Mouse (Mus musculus) testis, adult 10 weeks (tissue): ENCODE data around the gene Gm3526. TPM values are rescaled to one million over a fixed set of nuclear protein-coding genes. Genes with fewer than 3 reads are reported as not detected.

ENCODE experiments used
- polyA plus RNA-seq: library from polyadenylated mRNA; stranded (reverse); fragments of 350-450 nt; fragmentation: Illumina TruSeq; extraction: RNeasy Lipid Tissue Mini Kit (QIAGEN cat#74804); gene quantifications from one replicate; pipeline ENCODE4 v1.2.3, GENCODE M21; 2014; ENCODE audit warnings: low read depth, low replicate concordance

Gene Gm3526
- 2.9 TPM for polyA plus RNA-seq

GRCm38 (mm10) chr14:5260480-5260879 lies at the start of gene Gm3526:
Gene Gm3526, minus strand, starts transcription at chr14:5260580.

Other genes with a start within 250 kb of the Gm3526 start
- not detected for gene Gm3298, start 244.7 kb downstream of the Gm3526 start, polyA plus RNA-seq
- 4.0 TPM for gene 4930555G01Rik, start 210.0 kb downstream of the Gm3526 start, polyA plus RNA-seq
- gene Gm8281, start 189.5 kb downstream of the Gm3526 start, polyA plus RNA-seq: 4.1 TPM
- gene Gm8279, start 129.1 kb downstream of the Gm3526 start, polyA plus RNA-seq: 34.0 TPM
- not detected for gene Gm3317, start 96.0 kb downstream of the Gm3526 start, polyA plus RNA-seq
- 0.20 TPM for gene Gm8271, start 74.8 kb downstream of the Gm3526 start, polyA plus RNA-seq
- 4.6 TPM for gene Gm3542, start 74.3 kb upstream of the Gm3526 start, polyA plus RNA-seq
- 3.4 TPM for gene Gm3500, start 128.5 kb upstream of the Gm3526 start, polyA plus RNA-seq
- gene Gm3194, start 194.9 kb upstream of the Gm3526 start, polyA plus RNA-seq: 3.1 TPM
- 22.0 TPM for gene Gm8246, start 217.2 kb upstream of the Gm3526 start, polyA plus RNA-seq
- gene Gm3187, start 223.6 kb upstream of the Gm3526 start, polyA plus RNA-seq: not detected
- gene Gm3488, start 241.1 kb upstream of the Gm3526 start, polyA plus RNA-seq: 6.7 TPM